Mouse (Mus musculus): Measurements from ENCODE around the gene Gm20830.
"Not testable (repeated sequence)": the region's sequence is repeated elsewhere in the genome, so short reads cannot be mapped to it uniquely, and the experiment has no call there.

Gm20830 gene

DNA sequence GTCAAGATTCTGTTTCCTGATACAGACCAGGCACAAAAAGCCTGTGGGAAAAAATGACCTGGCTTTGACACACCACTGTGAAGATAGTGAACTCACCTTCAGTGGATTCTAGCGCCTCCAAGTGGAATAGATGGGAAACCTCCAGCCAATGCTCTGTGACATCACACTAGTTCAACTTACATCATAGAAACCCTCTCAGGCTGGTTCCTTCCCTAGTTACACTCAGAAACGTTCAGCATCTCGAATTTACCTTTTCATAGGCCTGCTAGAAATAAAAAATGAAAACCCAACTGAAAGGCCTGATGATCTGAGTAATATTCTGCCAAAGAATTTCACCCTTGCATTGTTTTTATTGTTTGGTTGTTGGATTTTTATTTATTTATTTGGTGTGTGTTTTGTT is at the start of gene Gm20830:
TSS of gene Gm20830 (minus strand) at position 101 of the 400 bp plus-strand sequence.
- not testable (repeated sequence) for DNase-seq (ENCODE audit: low spot score in 2 of 2)
